In the genomic region with DNA sequence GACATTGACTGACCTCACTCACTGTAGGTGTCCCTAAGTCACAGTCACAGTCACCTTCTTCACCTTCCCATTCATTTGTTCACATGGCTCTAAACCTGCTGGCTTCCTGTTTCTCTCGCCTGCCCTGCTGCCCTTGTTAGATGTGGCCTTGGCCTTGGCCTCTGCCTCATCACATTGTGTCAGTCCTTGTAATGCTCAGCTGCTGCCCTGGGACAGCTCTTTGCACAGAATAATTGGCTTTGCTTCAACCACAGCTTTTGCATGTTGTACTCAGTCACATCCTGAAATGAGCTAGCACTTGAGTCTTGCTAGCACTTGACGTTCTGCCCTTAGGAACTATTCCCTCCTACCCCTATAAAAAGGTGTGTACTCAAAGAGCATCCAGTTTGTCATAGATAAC, we compare ENCODE assay signal across 10 mouse cellular contexts. TPM values are rescaled to one million over a fixed set of nuclear protein-coding genes. Genes with fewer than 3 reads are reported as not detected.
A peak's percentile ranks its signal among the peaks of the same experiment; 100 is the strongest.
DNase-seq lines count a peak whose midpoint lies in the region; ATAC-seq and TF ChIP-seq lines count a peak whose summit lies in the region.
"Had no signal": no experiment of that assay in that cellular context is flagged by ENCODE, and none has a peak within 500 bp of the region (broad histone marks: within the 10 kb centered on the region; RNA-seq: fewer than 3 reads in every experiment).

No protein-coding gene starts in this region.

- peaks cover 26% of the 10 kb centered on the region for H3K36me3 ChIP-seq in liver, embryonic 16.5 days (ENCODE audit: control insufficient read depth, insufficient read depth)
- peaks cover 33% of the 10 kb centered on the region for H3K36me3 ChIP-seq in intestine, postnatal 0 days (ENCODE audit: control insufficient read depth, insufficient read depth)

- no peak overlapping the region for H3K9ac ChIP-seq in liver, embryonic 16.5 days (ENCODE audit: low read depth, low read length)
- no peak overlapping the region for H3K9ac ChIP-seq in intestine, postnatal 0 days (ENCODE audit: low read depth, low read length)
- H3K9ac ChIP-seq: liver, embryonic 14.5 days had no signal

- no peak for TF ChIP-seq CTCF in intestine, postnatal 0 days (IDR thresholded peaks at IDR 0.05; ENCODE audit: low read depth)

- peaks cover 20% of the 10 kb centered on the region for H3K4me1 ChIP-seq in liver, embryonic 16.5 days (ENCODE audit: control insufficient read depth, low read depth, low read length)
- H3K4me1 ChIP-seq in intestine, postnatal 0 days (replicated peaks; ENCODE audit: control insufficient read depth, insufficient read depth, low read length): no peaks in the 10 kb centered on the region

- no peak for ATAC-seq in liver, embryonic 16.5 days (ENCODE audit: low read depth)
- ATAC-seq in intestine, postnatal 0 days: no peak

- no peak overlapping the region for H3K4me2 ChIP-seq in liver, embryonic 16.5 days (ENCODE audit: low read depth, low read length)
- no peak overlapping the region for H3K4me2 ChIP-seq in intestine, postnatal 0 days (replicated peaks; ENCODE audit: low read depth)

- no peaks in the 10 kb centered on the region for H3K27me3 ChIP-seq in liver, embryonic 16.5 days (ENCODE audit: control insufficient read depth, insufficient read depth, low read depth, low read length)
- no peaks in the 10 kb centered on the region for H3K27me3 ChIP-seq in intestine, postnatal 0 days (replicated peaks; ENCODE audit: control insufficient read depth, insufficient read depth, low read length)

- WGBS in liver, embryonic 16.5 days (ENCODE audit: insufficient replicate concordance): 63% methylated on average over 2 of the region's 2 CpGs
- 48% methylated on average over 2 of the region's 2 CpGs for WGBS in intestine, postnatal 0 days

- DNase-seq in heart, adult 11 months: peak; percentile 80
- DNase-seq in heart, adult 8-10 months (ENCODE audit: low spot score): no peak
- peak; percentile 78 for DNase-seq in A20 (ENCODE audit: low read depth, low spot score)
- DNase-seq in adrenal gland, postnatal 14 days: peak; percentile 57
- no peak for DNase-seq in cerebellum, postnatal 36 days
- DNase-seq in embryo, embryonic 10 days (ENCODE audit: low spot score): no peak
- DNase-seq: gastrocnemius, postnatal 25 days had no signal

- no peak overlapping the region for H3K4me3 ChIP-seq in liver, embryonic 16.5 days (ENCODE audit: low read depth, low read length)
- no peak overlapping the region for H3K4me3 ChIP-seq in intestine, postnatal 0 days (ENCODE audit: low read depth, low read length)

- peak overlapping the region; percentile 42; the same call in 1 of the 2 replicates for H3K27ac ChIP-seq in liver, embryonic 16.5 days (ENCODE audit: low read length)
- H3K27ac ChIP-seq in intestine, postnatal 0 days (ENCODE audit: low read depth, low read length): no peak overlapping the region
- H3K27ac ChIP-seq: liver, embryonic 14.5 days had no signal

- no peaks in the 10 kb centered on the region for H3K9me3 ChIP-seq in liver, embryonic 16.5 days (replicated peaks; ENCODE audit: control insufficient read depth, low read length)
- no peaks in the 10 kb centered on the region for H3K9me3 ChIP-seq in intestine, postnatal 0 days (ENCODE audit: control insufficient read depth)

RNA-seq across cellular contexts. Expression of a gene that starts 42.2 kb away (rescaled TPM):
- 10 to 100 TPM in 1 of 4 experiments, 1 to 10 TPM in 3; 7.4 to 11.1 (median 10.0) TPM for total RNA-seq in heart, adult 8-10 months (2022)
- 32.6 and 43.0 TPM in 2 replicates for total RNA-seq in adrenal gland, postnatal 14 days (2021)
- polyA plus RNA-seq in liver, embryonic 16.5 days (2015; fragmentation: Nextera tagmentation; extraction: Ambion mirVana): 46.8 and 51.5 TPM in 2 replicates
- 22.2 and 24.8 TPM in 2 replicates for polyA plus RNA-seq in intestine, postnatal 0 days (2015; fragmentation: Nextera tagmentation; extraction: Ambion mirVana)

Comparison
In these comparisons a context has a peak if more than half of its experiments do, and no peak if none do; other contexts are left out.
1. DNase-seq: peak in heart, adult 11 months (single experiment), A20 (single experiment) and adrenal gland, postnatal 14 days (single experiment); none in heart, adult 8-10 months (single experiment), cerebellum, postnatal 36 days (0 of 2) and embryo, embryonic 10 days (single experiment).